Mouse (Mus musculus) megakaryocyte, embryonic 14.5 days (primary cell): ENCODE results near the gene Cacna1d. TPM values are rescaled to one million over a fixed set of nuclear protein-coding genes. Genes with fewer than 3 reads are reported as not detected.

Experiments
- H3K27me3 ChIP-seq: replicated peaks from 2 replicates; pipeline ENCODE3; 2012; ENCODE audit warnings: inconsistent platforms
- H3K36me3 ChIP-seq: replicated peaks from 2 replicates; pipeline ENCODE3; 2012; ENCODE audit warnings: low read length, inconsistent platforms, mixed read lengths
- H3K4me1 ChIP-seq: 2 replicates; pipeline ENCODE4 v1.6.1; 2012; ENCODE audit warnings: inconsistent platforms
- H3K4me3 ChIP-seq: replicated peaks from 2 replicates; pipeline ENCODE3; 2012; ENCODE audit warnings: moderate library complexity, mild to moderate bottlenecking, inconsistent platforms
- H3K9me3 ChIP-seq: 2 replicates; pipeline ENCODE4 v1.6.1; 2012; ENCODE audit warnings: inconsistent platforms
- FLI1 ChIP-seq: IDR thresholded peaks from 2 replicates; pipeline ENCODE4 v1.6.1; 2012; ENCODE audit warnings: low read length, inconsistent platforms, mixed read lengths
- GATA1 ChIP-seq: IDR thresholded peaks from 3 replicates; pipeline ENCODE4 v1.6.1; 2012; ENCODE audit warnings: mixed read lengths, low read length, inconsistent platforms, borderline replicate concordance
- polyA plus RNA-seq: library from polyadenylated mRNA; stranded (reverse); fragments of >175 nt; gene quantifications from 2 replicates; pipeline ENCODE4 v1.2.3, GENCODE M21; 2012; ENCODE audit warnings: low replicate concordance; ENCODE audit not compliant: insufficient read depth

Cacna1d gene
- polyA plus RNA-seq, 1 experiment: 0.02 TPM

DNA sequence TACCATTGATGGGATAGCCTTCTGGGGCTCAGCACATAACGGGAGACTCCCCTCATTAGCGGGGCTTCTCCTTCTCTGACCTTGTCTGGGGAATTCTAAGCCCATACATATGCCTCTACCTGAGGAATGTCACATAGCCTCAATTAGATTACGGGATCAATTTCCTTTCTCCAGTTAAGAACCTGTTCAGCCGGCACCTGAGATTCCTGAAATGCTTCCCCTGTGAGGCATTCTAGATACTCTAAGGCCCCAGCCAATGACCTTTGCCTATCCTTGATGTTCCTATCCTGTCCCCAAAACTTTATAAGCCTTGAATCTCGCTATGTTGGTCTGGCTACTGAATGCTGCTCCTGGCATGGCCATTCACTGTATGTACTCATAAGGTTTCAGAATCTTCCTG is 17.6 kb downstream of the Cacna1d start:
- Histone ChIP-seq H3K36me3 (no peaks in the 10 kb centered on the region), H3K4me3 (no peak overlapping the region), H3K9me3 (no peaks in the 10 kb centered on the region), H3K27me3 (peaks cover 18% of the 10 kb centered on the region), H3K4me1 (no peaks in the 10 kb centered on the region)
- TF ChIP-seq GATA1: no peak
- TF ChIP-seq FLI1: no peak

- peaks cover 24% of the 10 kb centered on the region for H3K4me1 ChIP-seq
- H3K36me3 ChIP-seq: no peaks in the 10 kb centered on the region
- no peak overlapping the region for H3K4me3 ChIP-seq
- H3K9me3 ChIP-seq: no peaks in the 10 kb centered on the region
- TF ChIP-seq FLI1: no peak
- no peak for TF ChIP-seq GATA1
- peaks cover 18% of the 10 kb centered on the region for H3K27me3 ChIP-seq
Observed at GRCm38 (mm10) chr14:30463312-30463711, 27.9 kb downstream of the Cacna1d start.

DNA sequence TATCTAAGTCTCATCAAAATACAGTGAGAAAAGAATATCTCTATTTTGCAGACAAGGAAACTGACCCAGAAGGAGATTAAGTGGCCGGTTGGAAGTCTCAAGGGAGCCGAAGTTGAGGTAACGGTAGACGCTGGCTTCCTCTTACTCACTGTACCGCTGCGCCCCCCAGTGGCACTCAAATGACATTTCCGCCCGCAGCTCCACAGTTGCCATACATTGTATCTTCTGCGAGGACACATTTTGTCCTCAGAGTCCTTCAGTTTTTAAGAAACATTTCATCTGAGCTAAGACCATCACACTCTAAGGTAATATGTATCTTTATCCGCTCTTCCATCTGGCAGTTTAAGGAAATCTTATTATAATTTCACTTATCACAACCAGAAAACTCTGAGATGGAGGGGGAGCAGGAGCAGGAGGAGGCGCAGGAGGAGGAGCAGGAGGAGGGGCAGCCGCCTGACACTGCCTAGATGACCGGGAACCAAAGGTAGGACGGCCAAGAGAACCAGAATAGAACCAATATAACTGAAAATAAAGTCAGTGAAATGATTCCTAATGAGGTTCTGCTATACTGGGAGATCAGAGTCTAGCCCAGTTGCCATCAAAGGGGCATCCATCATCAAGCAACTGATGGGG is 31.2 kb downstream of the Cacna1d start:
- Histone ChIP-seq H3K27me3 (peaks cover 26% of the 10 kb centered on the region), H3K9me3 (no peaks in the 10 kb centered on the region), H3K4me3 (peak overlapping the region; percentile 21), H3K4me1 (peaks cover 44% of the 10 kb centered on the region), H3K36me3 (no peaks in the 10 kb centered on the region)
- TF ChIP-seq FLI1: no peak
- no peak for TF ChIP-seq GATA1

GRCm38 (mm10) chr14:30458820-30459219 is 32.4 kb downstream of the Cacna1d start:
- TF ChIP-seq FLI1: no peak
- TF ChIP-seq GATA1: no peak
- H3K36me3 ChIP-seq: no peaks in the 10 kb centered on the region

GRCm38 (mm10) chr14:30457897-30458296 is 33.4 kb downstream of the Cacna1d start:
- Histone ChIP-seq H3K9me3 (no peaks in the 10 kb centered on the region), H3K36me3 (no peaks in the 10 kb centered on the region), H3K27me3 (peaks cover 25% of the 10 kb centered on the region), H3K4me3 (peak overlapping the region; percentile 69), H3K4me1 (peaks cover 42% of the 10 kb centered on the region)
- TF ChIP-seq FLI1 (no peak), GATA1 (no peak)

More at GRCm38 (mm10) chr14:30458820-30459219, 32.4 kb downstream of the Cacna1d start:
- Histone ChIP-seq H3K9me3 (no peaks in the 10 kb centered on the region), H3K4me1 (peaks cover 44% of the 10 kb centered on the region), H3K4me3 (no peak overlapping the region), H3K27me3 (peaks cover 26% of the 10 kb centered on the region)

- H3K27me3 ChIP-seq: peaks cover 25% of the 10 kb centered on the region
- H3K4me1 ChIP-seq: peaks cover 42% of the 10 kb centered on the region
- no peaks in the 10 kb centered on the region for H3K9me3 ChIP-seq
- H3K36me3 ChIP-seq: no peaks in the 10 kb centered on the region
- TF ChIP-seq GATA1: no peak
- H3K4me3 ChIP-seq: no peak overlapping the region
Observed at GRCm38 (mm10) chr14:30457436-30457835, 33.8 kb downstream of the Cacna1d start.

DNA sequence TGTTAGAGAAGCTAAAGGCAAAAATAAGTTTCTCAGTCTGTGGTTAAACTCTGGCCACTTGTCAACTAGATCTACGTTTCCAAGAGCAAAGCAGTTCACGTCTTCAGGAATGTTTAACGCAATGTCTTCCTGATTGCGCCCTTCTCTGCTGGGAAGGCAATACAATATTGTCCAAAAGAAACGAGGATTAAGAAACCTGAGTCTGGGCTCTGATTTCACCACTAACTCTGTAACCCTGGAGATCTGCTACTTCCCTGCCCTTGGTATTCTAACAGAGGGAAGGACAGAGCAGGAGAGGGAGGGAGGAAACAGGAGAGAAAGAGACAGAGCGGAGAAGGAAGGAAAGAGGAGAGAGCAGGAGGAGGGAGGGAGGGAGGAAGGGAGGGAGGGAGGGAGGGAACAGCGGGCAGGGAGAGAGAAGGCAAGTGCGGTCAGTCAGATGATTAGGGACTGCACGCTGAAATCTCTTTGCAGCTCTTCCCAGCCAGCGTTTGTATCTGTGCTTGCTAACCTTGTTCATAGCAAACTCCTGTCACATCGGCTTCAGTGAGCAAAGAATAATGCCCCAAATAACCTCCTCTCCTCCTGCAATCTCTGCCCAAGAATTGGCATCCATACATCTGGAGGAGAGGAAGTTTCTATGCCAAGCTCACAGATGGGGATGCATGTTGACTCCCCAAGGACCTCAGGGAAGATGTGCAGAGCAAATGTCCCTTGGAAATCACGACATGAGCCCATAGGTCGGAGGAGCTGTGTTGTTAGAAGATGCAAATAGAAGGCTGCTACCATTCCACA is 35.3 kb downstream of the Cacna1d start:
- Histone ChIP-seq H3K9me3 (no peaks in the 10 kb centered on the region), H3K4me3 (no peak overlapping the region), H3K27me3 (peaks cover 16% of the 10 kb centered on the region), H3K4me1 (peaks cover 42% of the 10 kb centered on the region), H3K36me3 (no peaks in the 10 kb centered on the region)
- TF ChIP-seq GATA1 (no peak), FLI1 (no peak)

DNA sequence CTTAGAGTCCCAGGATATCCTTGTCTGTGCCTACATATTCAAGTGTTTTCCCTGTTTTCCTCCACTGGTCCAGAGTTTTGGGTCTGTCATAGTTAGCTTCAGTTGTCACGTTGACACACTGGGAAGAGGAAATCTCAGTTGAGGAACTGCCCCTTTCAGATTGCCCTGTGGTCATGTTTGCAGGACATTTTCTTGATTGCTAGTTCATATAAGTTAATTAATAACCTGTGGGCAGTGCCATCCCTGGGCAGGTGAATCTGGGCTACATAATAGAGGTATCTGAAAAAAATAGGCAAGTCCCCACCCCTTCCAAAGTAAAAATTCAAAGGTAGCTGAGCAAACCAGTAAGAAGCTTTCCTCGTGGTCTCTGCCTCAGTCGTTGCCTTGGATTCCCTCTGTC is 51.3 kb downstream of the Cacna1d start:
- Histone ChIP-seq H3K27me3 (no peaks in the 10 kb centered on the region), H3K4me3 (no peak overlapping the region), H3K36me3 (no peaks in the 10 kb centered on the region), H3K4me1 (no peaks in the 10 kb centered on the region), H3K9me3 (peaks cover 8% of the 10 kb centered on the region)
- TF ChIP-seq GATA1 (no peak), FLI1 (no peak)

DNA sequence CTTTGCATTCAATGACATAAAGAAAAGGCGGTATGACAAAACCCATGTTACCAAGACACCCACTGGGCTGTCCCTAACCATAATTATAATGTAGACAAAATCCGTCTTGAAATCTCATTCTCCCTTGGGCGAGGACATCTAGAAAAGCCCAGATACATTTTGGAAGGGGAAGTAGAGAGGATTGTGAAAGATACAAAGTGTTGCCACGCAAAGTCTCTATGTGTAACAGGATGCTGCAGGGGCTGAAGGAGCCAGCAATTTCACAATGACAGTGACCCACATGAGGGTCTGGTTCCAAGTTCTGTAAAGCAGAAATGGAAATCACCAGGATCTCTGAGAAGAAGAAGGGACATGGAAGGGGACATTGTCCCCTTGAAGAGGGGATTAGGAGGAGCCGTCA is 55.9 kb downstream of the Cacna1d start:
- H3K27me3 ChIP-seq: no peaks in the 10 kb centered on the region
- H3K36me3 ChIP-seq: no peaks in the 10 kb centered on the region
- H3K4me3 ChIP-seq: no peak overlapping the region
- no peaks in the 10 kb centered on the region for H3K4me1 ChIP-seq
- peaks cover 8% of the 10 kb centered on the region for H3K9me3 ChIP-seq
- TF ChIP-seq FLI1 (no peak), GATA1 (no peak)

DNA sequence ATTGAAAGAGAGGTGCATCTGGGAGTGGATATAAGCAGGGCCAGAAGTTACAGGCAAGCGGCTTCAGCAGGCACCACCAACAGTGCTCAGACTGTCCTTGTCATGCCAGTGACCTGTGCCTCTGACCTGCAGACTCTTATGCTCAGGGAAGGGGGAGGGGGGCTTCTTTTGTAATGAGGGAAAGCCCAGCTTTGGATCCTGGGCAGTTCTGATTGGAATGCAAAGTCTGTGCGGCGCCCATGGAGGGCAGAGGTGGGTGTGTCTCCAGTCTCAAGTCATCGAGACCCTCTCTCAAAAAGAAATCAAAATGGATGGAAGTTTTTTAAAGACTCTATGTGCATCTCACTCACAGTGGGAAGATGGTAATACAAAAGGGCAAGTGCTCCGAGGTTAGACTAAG is 60.8 kb downstream of the Cacna1d start:
- H3K36me3 ChIP-seq: no peaks in the 10 kb centered on the region
- TF ChIP-seq GATA1 (no peak), FLI1 (no peak)
- peaks cover 5% of the 10 kb centered on the region for H3K27me3 ChIP-seq
- no peaks in the 10 kb centered on the region for H3K9me3 ChIP-seq
- no peak overlapping the region for H3K4me3 ChIP-seq
- H3K4me1 ChIP-seq: peaks cover 4% of the 10 kb centered on the region; the same call in 1 of the 2 replicates
